Mouse (Mus musculus): ENCODE results near the gene Gm6309.
"Not testable (repeated sequence)": the region's sequence is repeated elsewhere in the genome, so short reads cannot be mapped to it uniquely, and the experiment has no call there.

Gene Gm6309

DNA sequence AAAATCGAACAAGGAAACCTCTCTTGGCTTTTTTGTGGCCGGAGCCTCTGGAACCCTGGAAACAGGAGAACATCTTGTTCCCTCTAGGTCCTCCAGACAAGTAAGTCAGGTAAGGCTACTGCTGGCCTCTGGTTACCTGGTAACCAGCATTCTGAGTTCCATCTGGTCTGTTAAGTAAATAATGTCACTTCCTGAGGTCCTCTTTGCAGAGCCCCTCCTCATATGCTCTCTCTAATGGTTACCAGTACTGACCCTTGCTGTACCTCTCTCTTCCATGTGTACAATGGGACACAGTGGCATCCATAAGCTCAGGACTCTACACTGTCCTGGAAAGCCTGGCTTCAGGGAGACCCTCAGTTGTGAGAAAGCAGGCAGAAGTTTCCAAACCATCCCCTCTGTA lies at the start of gene Gm6309:
Gene Gm6309 (minus strand): TSS at position 101 of the 400 bp plus-strand sequence.
- DNase-seq (ENCODE audit: extremely low read depth, low read depth, low spot score): not testable (repeated sequence)

GRCm38 (mm10) chr5:146205537-146205936 lies 35.0 kb upstream of the Gm6309 start:
- DNase-seq (ENCODE audit: extremely low read depth, low read depth, low spot score): no peak

GRCm38 (mm10) chr5:146203921-146204320 lies 33.4 kb upstream of the Gm6309 start:
- DNase-seq (ENCODE audit: extremely low read depth, low read depth, low spot score): no peak

GRCm38 (mm10) chr5:146200580-146200979 lies 30.1 kb upstream of the Gm6309 start:
- no peak for DNase-seq (ENCODE audit: extremely low read depth, low read depth, low spot score)

GRCm38 (mm10) chr5:146199540-146199939 lies 29.0 kb upstream of the Gm6309 start:
- no peak for DNase-seq (ENCODE audit: extremely low read depth, low read depth, low spot score)

GRCm38 (mm10) chr5:146199073-146199472 lies 28.6 kb upstream of the Gm6309 start:
- DNase-seq (ENCODE audit: extremely low read depth, low read depth, low spot score): no peak

GRCm38 (mm10) chr5:146193360-146193759 lies 22.8 kb upstream of the Gm6309 start:
- no peak for DNase-seq (ENCODE audit: extremely low read depth, low read depth, low spot score)

- no peak for DNase-seq (ENCODE audit: extremely low read depth, low read depth, low spot score)
Observed at GRCm38 (mm10) chr5:146190501-146191269, 20.2 kb upstream of the Gm6309 start.

DNA sequence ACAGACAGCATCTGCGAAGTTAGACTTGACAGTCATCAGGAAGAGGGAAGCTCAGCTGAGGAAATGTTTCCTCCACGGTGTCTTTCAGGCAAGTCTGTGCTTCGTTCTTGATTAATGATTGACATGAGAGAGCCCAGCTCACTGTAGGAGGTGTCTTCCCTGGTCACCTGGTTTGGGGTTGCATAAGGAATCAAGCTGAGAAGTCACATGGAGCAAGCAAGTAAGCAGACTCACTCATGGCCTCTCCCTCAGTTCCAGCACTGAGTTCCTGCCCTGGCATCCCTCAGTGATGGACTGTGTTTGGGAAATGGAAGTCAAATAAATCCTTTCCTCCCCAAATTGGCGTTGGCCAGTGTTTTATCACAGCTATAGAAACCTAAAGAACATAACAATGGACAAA lies 19.6 kb upstream of the Gm6309 start:
- DNase-seq (ENCODE audit: extremely low read depth, low read depth, low spot score): no peak

GRCm38 (mm10) chr5:146188712-146189111 lies 18.2 kb upstream of the Gm6309 start:
- no peak for DNase-seq (ENCODE audit: extremely low read depth, low read depth, low spot score)

GRCm38 (mm10) chr5:146188144-146188543 lies 17.6 kb upstream of the Gm6309 start:
- DNase-seq (ENCODE audit: extremely low read depth, low read depth, low spot score): no peak

DNA sequence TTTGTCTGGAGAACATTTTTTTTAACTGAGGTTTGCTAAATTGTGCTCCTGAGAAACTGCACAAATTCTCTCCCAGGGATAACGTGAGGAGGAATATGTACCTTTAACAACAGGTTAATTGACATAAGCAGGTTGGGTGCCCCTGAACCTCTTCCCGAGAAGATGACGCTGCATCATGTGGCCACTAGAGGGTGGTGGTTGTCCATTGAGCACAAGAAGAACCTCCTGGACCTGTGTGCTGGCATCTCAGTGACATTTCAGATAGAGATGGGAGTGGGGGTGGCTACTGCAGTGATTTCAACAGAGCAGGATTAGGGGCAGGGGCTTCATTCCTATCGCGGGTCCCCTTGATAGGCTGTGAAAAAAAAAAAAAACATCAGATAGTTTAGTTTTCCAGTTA lies 16.9 kb upstream of the Gm6309 start:
- DNase-seq (ENCODE audit: extremely low read depth, low read depth, low spot score): not testable (repeated sequence)

- DNase-seq (ENCODE audit: extremely low read depth, low read depth, low spot score): not testable (repeated sequence)
Observed at GRCm38 (mm10) chr5:146185204-146185603, 14.7 kb upstream of the Gm6309 start, which contains the start of gene 1700001J03Rik. 1700001J03Rik (minus strand) TSS chr5:146185304.

- DNase-seq (ENCODE audit: extremely low read depth, low read depth, low spot score): not testable (repeated sequence)
Observed at GRCm38 (mm10) chr5:146172744-146173143, 2.2 kb upstream of the Gm6309 start.

- DNase-seq (ENCODE audit: extremely low read depth, low read depth, low spot score): not testable (repeated sequence)
Observed at GRCm38 (mm10) chr5:146160439-146160838, 10.1 kb downstream of the Gm6309 start, which contains the start of gene Gm5565. Gm5565 (minus strand) TSS chr5:146160539.

GRCm38 (mm10) chr5:146158326-146158725 lies 12.2 kb downstream of the Gm6309 start:
- not testable (repeated sequence) for DNase-seq (ENCODE audit: extremely low read depth, low read depth, low spot score)

DNA sequence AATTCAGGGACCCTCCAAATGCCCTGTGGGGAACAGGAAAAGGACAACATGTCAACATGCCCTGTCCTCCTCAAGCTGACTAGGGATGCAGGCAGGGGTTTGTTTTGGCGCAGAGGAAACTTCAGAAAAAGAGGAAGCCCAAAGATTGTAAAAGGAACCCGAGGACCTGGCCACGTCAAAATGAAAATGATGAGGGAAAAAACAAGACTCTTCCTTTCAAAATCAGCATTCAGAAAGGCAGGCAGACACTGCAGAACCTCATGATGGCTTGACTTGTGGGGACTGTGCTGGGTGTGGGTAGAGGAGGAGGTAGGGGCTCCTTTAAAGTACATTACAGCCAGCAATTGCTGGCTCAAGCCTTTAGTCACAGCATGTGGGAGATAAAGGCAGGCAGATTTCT lies 20.1 kb downstream of the Gm6309 start:
- no peak for DNase-seq (ENCODE audit: extremely low read depth, low read depth, low spot score)

DNA sequence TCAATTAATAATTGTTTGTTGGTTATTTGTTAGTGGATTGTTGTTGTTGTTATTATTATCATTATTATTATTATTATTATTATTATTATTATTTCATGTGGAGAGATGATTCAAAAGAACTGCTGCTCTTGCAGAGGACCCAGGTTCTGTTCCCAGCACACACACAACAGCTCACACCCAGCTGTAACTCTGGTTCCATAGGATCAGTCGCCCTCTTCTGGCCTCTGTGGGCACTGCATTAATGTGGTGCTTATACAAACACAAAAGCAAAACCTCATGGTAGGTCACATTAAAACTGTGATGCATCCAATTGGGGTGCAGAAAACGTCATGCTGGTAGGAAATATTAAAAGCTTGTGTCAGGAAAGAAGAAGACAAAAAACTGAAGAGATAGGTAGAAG lies 22.6 kb downstream of the Gm6309 start:
- no peak for DNase-seq (ENCODE audit: extremely low read depth, low read depth, low spot score)
